ENCODE assay signal across 8 mouse cellular contexts in genomic region chr2:65846000-65846755, GRCm38 (mm10). TPM values are rescaled to one million over a fixed set of nuclear protein-coding genes. Genes with fewer than 3 reads are reported as not detected.
DNase-seq lines count a peak whose midpoint lies in the region; ATAC-seq and TF ChIP-seq lines count a peak whose summit lies in the region.

No protein-coding gene starts in this region.

- H3K4me2 ChIP-seq in kidney, postnatal 0 days (ENCODE audit: low read length), result peak overlapping the region; percentile 60
- H3K4me2 ChIP-seq in midbrain, embryonic 11.5 days, result peak overlapping the region; percentile 66

- no peak for ATAC-seq in kidney, postnatal 0 days (replicated peaks; ENCODE audit: low FRiP score, low read depth)
- ATAC-seq in midbrain, embryonic 11.5 days (ENCODE audit: low FRiP score), result peak; percentile 18; the same call in 1 of the 2 replicates

- no peaks in the 10 kb centered on the region for H3K27me3 ChIP-seq in kidney, postnatal 0 days (ENCODE audit: insufficient read depth, low read length)
- H3K27me3 ChIP-seq in midbrain, embryonic 11.5 days (ENCODE audit: control insufficient read depth, insufficient read depth, low read length), result no peaks in the 10 kb centered on the region

- peak; percentile 35 for DNase-seq in kidney, postnatal 0 days (ENCODE audit: low spot score)
- no peak for DNase-seq in kidney, postnatal 10 days
- peak; percentile 69 for DNase-seq in embryo, embryonic 10.5 days (ENCODE audit: low spot score)
- peak; percentile 3 to 4 for DNase-seq in heart, postnatal 10 days
- DNase-seq in midbrain, embryonic 11.5 days (ENCODE audit: low spot score, missing footprints), result peak; percentile 97
- DNase-seq in testis, postnatal 14 days (ENCODE audit: low spot score), result no peak
- DNase-seq in thymus, postnatal 14 days, result no peak
- no peak for DNase-seq in T-cell, adult 2 months (ENCODE audit: low spot score)

- no peak for TF ChIP-seq CTCF in kidney, postnatal 0 days (IDR thresholded peaks at IDR 0.05; ENCODE audit: low read depth)

- no peaks in the 10 kb centered on the region for H3K4me1 ChIP-seq in kidney, postnatal 0 days (replicated peaks; ENCODE audit: insufficient read depth, low read length)
- peaks cover 17% of the 10 kb centered on the region for H3K4me1 ChIP-seq in midbrain, embryonic 11.5 days (ENCODE audit: control insufficient read depth, insufficient read depth, low read length)

- H3K27ac ChIP-seq in kidney, postnatal 0 days, result no peak overlapping the region
- H3K27ac ChIP-seq in midbrain, embryonic 11.5 days (ENCODE audit: low read depth, low read length), result no peak overlapping the region; the same call in 1 of the 2 replicates

- 3% methylated on average over 22 of the region's 22 CpGs for WGBS in kidney, postnatal 0 days
- WGBS in midbrain, embryonic 11.5 days, result 1% methylated on average over 22 of the region's 22 CpGs

- intact Hi-C loops in heart, postnatal 10 days (cut with DNase I), result no loop called here

- H3K36me3 ChIP-seq in kidney, postnatal 0 days (ENCODE audit: insufficient read depth, low read length), result no peaks in the 10 kb centered on the region
- no peaks in the 10 kb centered on the region for H3K36me3 ChIP-seq in midbrain, embryonic 11.5 days (ENCODE audit: control insufficient read depth, insufficient read depth, low read length)

- H3K9ac ChIP-seq in kidney, postnatal 0 days (ENCODE audit: low read depth, low read length), result peak overlapping the region; percentile 24; the same call in 1 of the 2 replicates
- peak overlapping the region; percentile 63 for H3K9ac ChIP-seq in midbrain, embryonic 11.5 days (ENCODE audit: low read length)

- H3K9me3 ChIP-seq in kidney, postnatal 0 days (replicated peaks; ENCODE audit: low read length), result no peaks in the 10 kb centered on the region
- no peaks in the 10 kb centered on the region for H3K9me3 ChIP-seq in midbrain, embryonic 11.5 days (ENCODE audit: control insufficient read depth, low read length)

- peak overlapping the region; percentile 37 for H3K4me3 ChIP-seq in kidney, postnatal 0 days (replicated peaks; ENCODE audit: low read depth, low read length)
- peak overlapping the region; percentile 34 for H3K4me3 ChIP-seq in midbrain, embryonic 11.5 days (ENCODE audit: low read depth, low read length)

RNA-seq across cellular contexts. Expression of gene Csrnp3, which starts 0.6 kb away (rescaled TPM):
- polyA plus RNA-seq in kidney, postnatal 0 days (2015; fragmentation: Nextera tagmentation; extraction: Ambion mirVana), result 1.2 and 1.5 TPM in 2 replicates
- total RNA-seq in heart, postnatal 10 days (2021), result under 1 TPM; 0.24 to 0.42 TPM
- polyA plus RNA-seq in midbrain, embryonic 11.5 days (2014; fragmentation: Nextera tagmentation; extraction: Ambion mirVana), result 15.0 and 19.3 TPM in 2 replicates

Comparison
In these comparisons a context has a peak if more than half of its experiments do, and no peak if none do; other contexts are left out.
1. DNase-seq: peak in kidney, postnatal 0 days (single experiment), embryo, embryonic 10.5 days (single experiment), heart, postnatal 10 days (2 of 2) and midbrain, embryonic 11.5 days (single experiment); none in kidney, postnatal 10 days (single experiment), testis, postnatal 14 days (single experiment), thymus, postnatal 14 days (single experiment) and T-cell, adult 2 months (single experiment).